Mouse (Mus musculus): ENCODE measurements around the gene Olfr97. TPM values are rescaled to one million over a fixed set of nuclear protein-coding genes. Genes with fewer than 3 reads are reported as not detected.

Olfr97 gene
- polyA plus RNA-seq, 1 experiment from 2014 or later = not detected

DNA sequence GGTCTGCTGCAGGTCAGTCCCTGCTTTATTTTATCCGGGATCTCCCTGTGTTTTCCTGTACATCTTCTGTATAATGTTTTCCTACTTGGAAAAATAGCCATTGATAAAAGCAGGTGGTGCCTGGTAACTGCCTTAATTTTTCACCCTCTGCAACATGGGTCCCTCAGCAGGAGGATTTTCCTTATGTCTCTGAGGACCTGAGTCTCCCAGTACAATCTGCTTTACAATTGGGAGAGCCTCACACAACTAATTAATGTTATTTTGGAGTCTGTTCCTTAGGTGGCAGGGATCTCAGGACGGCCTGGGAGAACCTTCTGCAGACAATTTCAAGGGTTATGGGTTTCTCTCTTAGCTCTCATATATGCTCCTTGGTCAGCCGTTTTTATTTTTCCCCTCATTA lies 24.1 kb downstream of the Olfr97 start, which contains the start of gene Olfr95:
Gene Olfr95, minus strand, starts transcription at position 101 of the 400 bp plus-strand sequence.
- Histone ChIP-seq H3K27me3 (ENCODE audit: insufficient read depth, low read length) (peaks cover 17% of the 10 kb centered on the region), H3K4me1 (ENCODE audit: insufficient read depth) (no peaks in the 10 kb centered on the region), H3K9ac (no peak within 1 kb of the TSS), H3K4me3 (ENCODE audit: low read depth, low read length) (no peak within 1 kb of the TSS), H3K36me3 (ENCODE audit: insufficient read depth) (no peaks in the 10 kb centered on the region), H3K9me3 (ENCODE audit: low read depth, low read length) (no peaks in the 10 kb centered on the region), H3K4me2 (no peak within 1 kb of the TSS), H3K27ac (ENCODE audit: low read depth) (no peak within 1 kb of the TSS)
- WGBS = 66% methylated on average over 3 of the region's 3 CpGs
- DNase-seq (no peak), ATAC-seq (ENCODE audit: insufficient read depth) (no peak)
- no peak for TF ChIP-seq CTCF (IDR thresholded peaks at IDR 0.05; ENCODE audit: low read depth)

DNA sequence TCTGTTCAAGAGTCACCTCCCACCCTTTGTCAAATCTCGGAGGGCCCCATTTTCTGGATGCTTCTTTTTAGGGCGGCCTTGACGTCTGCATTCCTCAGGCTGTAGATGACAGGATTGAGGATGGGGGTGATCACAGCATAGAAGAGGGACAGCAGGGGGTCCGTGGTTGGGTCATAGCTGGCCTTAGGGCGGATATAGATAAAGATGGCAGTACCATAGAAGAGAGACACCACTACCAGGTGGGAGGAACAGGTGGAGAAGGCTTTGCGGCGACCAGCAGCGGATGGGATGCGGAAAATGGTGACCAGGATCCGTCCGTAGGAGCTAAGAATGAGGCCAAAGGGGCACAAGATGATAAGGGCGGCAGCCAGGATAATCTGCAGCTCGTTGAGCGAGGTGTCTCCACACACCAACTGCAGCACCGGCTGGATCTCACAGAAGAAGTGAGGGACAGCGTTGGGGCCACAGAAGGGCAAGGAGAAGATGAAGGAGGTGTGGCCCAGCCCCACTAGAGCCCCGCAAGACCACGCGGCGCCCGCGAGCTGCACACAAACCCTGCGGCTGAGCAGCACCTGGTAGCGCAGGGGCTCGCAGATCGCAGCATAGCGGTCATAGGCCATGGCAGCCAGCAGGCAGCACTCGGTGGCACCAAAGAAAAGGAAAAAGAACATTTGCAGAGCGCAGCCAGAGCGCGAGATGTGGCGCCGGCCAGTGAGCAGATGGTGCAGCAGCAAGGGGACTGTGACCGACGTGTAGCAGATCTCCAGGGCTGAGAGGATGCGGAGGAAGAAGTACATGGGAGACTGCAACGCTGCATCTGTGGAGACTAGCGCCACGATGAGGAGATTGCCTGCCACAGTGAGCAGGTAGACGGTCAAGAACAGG lies 26.0 kb downstream of the Olfr97 start:
- Histone ChIP-seq H3K4me1 (ENCODE audit: insufficient read depth) (no peaks in the 10 kb centered on the region), H3K27me3 (ENCODE audit: insufficient read depth, low read length) (peaks cover 17% of the 10 kb centered on the region), H3K4me2 (no peak overlapping the region), H3K9ac (no peak overlapping the region), H3K27ac (ENCODE audit: low read depth) (no peak overlapping the region), H3K9me3 (ENCODE audit: low read depth, low read length) (no peaks in the 10 kb centered on the region), H3K4me3 (ENCODE audit: low read depth, low read length) (0 out of 2 replicates have a peak overlapping the region, but pooled peaks have one; percentile 0), H3K36me3 (ENCODE audit: insufficient read depth) (no peaks in the 10 kb centered on the region)
- DNase-seq = peak; percentile 1
- WGBS = 11% methylated on average over 40 of the region's 40 CpGs
- ATAC-seq (ENCODE audit: insufficient read depth) = no peak
- no peak for TF ChIP-seq CTCF (IDR thresholded peaks at IDR 0.05; ENCODE audit: low read depth)

DNA sequence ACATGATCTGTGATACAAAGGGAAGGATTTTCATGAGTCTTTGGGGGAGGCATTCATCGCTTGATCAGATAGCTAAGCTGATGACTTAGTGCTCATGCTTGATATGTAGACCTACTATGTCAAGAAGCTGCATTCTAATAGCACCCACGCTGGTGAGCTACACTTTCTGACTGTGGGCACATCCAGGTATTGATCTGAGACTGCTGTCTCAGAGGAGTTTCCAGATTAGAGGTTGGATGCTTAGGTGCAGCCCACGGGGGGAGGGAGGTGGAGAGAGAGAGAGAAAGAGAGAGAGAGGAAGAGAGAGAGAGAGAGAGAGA lies 33.3 kb downstream of the Olfr97 start:
- H3K9me3 ChIP-seq (ENCODE audit: low read depth, low read length) = no peaks in the 10 kb centered on the region
- 0 out of 2 replicates have a peak, but pooled peaks cover 5% of the 10 kb centered on the region for H3K27me3 ChIP-seq (ENCODE audit: insufficient read depth, low read length)
- no peak for TF ChIP-seq CTCF (IDR thresholded peaks at IDR 0.05; ENCODE audit: low read depth)
- WGBS = 20% methylated on average over 3 of the region's 3 CpGs
- H3K36me3 ChIP-seq (ENCODE audit: insufficient read depth) = no peaks in the 10 kb centered on the region
- DNase-seq (no peak), ATAC-seq (ENCODE audit: insufficient read depth) (peak; percentile 41; the same call in 1 of the 2 replicates)
- no peak overlapping the region for H3K27ac ChIP-seq (ENCODE audit: low read depth)
- H3K9ac ChIP-seq = no peak overlapping the region
- H3K4me3 ChIP-seq (ENCODE audit: low read depth, low read length) = no peak overlapping the region
- no peaks in the 10 kb centered on the region for H3K4me1 ChIP-seq (ENCODE audit: insufficient read depth)
- H3K4me2 ChIP-seq = no peak overlapping the region

DNA sequence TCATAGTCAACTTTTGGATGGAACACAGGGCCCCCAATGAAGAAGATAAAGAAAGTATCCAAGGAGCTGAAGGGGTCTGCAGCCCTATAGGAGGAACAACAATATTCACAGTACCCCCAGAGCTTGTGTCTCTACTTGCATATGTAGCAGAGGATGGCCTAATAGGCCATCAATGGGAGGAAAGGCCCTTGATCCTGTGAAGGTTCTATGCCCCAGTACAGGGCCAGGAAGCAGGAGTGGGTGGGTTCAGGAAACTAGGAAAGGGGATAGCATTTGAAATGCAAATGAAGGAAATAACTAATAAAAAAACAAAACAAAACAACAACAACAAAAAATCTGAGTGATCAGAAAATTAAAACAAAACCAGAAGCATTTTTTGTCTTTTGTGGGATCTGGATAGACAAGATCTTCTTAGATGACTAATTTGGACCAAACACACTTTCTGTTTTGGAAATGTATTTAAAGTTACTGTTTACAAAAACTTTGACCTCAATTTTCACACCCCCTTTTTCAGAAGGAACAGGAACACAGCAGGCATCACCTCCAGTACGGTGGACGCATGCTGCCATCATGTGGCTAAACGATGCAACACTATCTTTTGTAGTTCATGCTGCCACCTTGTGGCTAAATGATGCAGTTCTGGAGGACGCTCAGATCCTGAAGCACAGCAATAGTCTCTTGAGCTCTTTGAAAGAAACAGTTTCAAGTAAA lies 33.8 kb downstream of the Olfr97 start:
- 1% methylated on average over 4 of the region's 4 CpGs for WGBS
- Histone ChIP-seq H3K4me1 (ENCODE audit: insufficient read depth) (no peaks in the 10 kb centered on the region), H3K9ac (no peak overlapping the region), H3K4me3 (ENCODE audit: low read depth, low read length) (no peak overlapping the region), H3K36me3 (ENCODE audit: insufficient read depth) (no peaks in the 10 kb centered on the region), H3K9me3 (ENCODE audit: low read depth, low read length) (no peaks in the 10 kb centered on the region), H3K27me3 (ENCODE audit: insufficient read depth, low read length) (0 out of 2 replicates have a peak, but pooled peaks cover 5% of the 10 kb centered on the region), H3K27ac (ENCODE audit: low read depth) (no peak overlapping the region), H3K4me2 (no peak overlapping the region)
- peak; percentile 100 for TF ChIP-seq CTCF (IDR thresholded peaks at IDR 0.05; ENCODE audit: low read depth)
- peak; percentile 86 for ATAC-seq (ENCODE audit: insufficient read depth)
- peak; percentile 94 for DNase-seq

DNA sequence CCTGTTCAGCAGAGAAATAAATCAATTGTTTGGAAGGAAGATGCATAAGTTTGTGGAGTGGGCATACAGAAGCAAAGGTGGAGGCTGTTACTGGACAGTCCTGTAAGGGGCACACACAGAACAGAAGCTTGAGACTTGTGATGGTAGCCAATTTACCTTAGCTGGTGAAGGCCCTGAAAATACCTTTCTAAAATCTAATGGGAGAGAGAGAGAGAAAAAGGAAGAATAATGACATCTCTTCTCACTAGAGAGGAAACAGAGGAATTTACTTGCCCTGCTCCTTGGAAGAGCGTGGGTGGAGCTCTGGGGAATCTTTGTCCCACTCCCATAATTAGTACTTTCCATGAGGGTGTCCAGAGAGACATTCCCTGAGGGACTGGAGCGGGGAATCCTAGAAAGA lies 36.2 kb downstream of the Olfr97 start, which contains the start of gene Olfr94:
Gene Olfr94, minus strand, starts transcription at position 101 of the 400 bp plus-strand sequence.
- no peak within 1 kb of the TSS for H3K27ac ChIP-seq (ENCODE audit: low read depth)
- no peak within 1 kb of the TSS for H3K4me2 ChIP-seq
- ATAC-seq (ENCODE audit: insufficient read depth) (no peak), DNase-seq (no peak)
- no peak within 1 kb of the TSS for H3K4me3 ChIP-seq (ENCODE audit: low read depth, low read length)
- H3K4me1 ChIP-seq (ENCODE audit: insufficient read depth) = no peaks in the 10 kb centered on the region
- no peak for TF ChIP-seq CTCF (IDR thresholded peaks at IDR 0.05; ENCODE audit: low read depth)
- no peaks in the 10 kb centered on the region for H3K36me3 ChIP-seq (ENCODE audit: insufficient read depth)
- H3K9me3 ChIP-seq (ENCODE audit: low read depth, low read length) = no peaks in the 10 kb centered on the region
- 78% methylated on average over 2 of the region's 2 CpGs for WGBS
- H3K9ac ChIP-seq = no peak within 1 kb of the TSS
- peaks cover 29% of the 10 kb centered on the region for H3K27me3 ChIP-seq (ENCODE audit: insufficient read depth, low read length)

DNA sequence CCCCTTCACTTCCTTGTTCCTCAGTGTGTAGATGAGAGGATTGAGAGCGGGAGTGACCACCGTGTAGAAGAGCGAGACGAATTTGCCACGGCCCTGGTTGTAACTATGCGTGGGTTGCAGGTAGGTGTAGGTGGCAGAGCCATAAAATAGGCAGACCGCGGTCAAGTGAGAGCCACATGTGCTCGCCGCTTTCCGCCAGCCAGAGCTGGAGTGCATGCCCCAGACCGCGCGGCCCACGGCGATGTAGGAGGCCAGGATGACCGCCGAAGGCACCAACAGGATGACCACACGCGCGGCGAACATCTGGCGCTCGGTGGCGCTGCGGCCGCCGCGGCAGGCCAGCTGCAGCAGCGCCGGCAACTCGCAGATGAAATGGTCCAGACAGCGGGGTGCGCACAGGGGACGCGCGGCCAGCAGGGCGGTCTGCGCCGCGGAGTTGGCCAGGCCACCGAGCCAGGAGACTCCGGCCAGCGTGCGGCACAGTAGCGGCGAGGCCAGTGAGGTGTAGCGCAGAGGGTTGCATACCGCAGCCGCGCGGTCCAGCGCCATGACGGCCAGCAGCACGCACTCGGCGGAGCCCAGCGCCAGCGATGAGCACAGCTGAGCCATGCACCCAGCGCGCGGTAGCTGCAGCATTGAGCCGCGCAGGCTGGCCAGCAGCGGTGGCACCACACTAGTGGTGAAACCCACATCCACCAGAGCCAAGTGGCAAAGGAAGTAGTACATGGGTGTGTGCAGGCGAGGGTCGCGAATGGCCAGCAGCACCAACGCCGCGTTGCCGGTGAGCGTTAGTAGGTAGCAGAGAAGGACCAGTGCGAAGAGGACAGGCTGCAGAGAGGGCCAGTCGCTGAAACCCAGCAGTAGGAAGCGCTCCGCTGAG lies 40.0 kb downstream of the Olfr97 start:
- peak; percentile 69 for DNase-seq
- TF ChIP-seq CTCF (IDR thresholded peaks at IDR 0.05; ENCODE audit: low read depth) = no peak
- Histone ChIP-seq H3K9ac (peak overlapping the region; percentile 29), H3K4me1 (ENCODE audit: insufficient read depth) (no peaks in the 10 kb centered on the region), H3K4me3 (ENCODE audit: low read depth, low read length) (peak overlapping the region; percentile 44), H3K27me3 (ENCODE audit: insufficient read depth, low read length) (peaks cover 33% of the 10 kb centered on the region), H3K9me3 (ENCODE audit: low read depth, low read length) (no peaks in the 10 kb centered on the region), H3K4me2 (peak overlapping the region; percentile 87), H3K27ac (ENCODE audit: low read depth) (no peak overlapping the region), H3K36me3 (ENCODE audit: insufficient read depth) (no peaks in the 10 kb centered on the region)
- WGBS = under 1% methylated on average over 77 of the region's 77 CpGs
- ATAC-seq (ENCODE audit: insufficient read depth) = peak; percentile 91

Data from lung, embryonic 14.5 days (tissue).